Mouse (Mus musculus) kidney, postnatal 25 days (tissue): ENCODE data around the gene Tmem218.

Experiments used
- DNase-seq, 2 experiments: peaks; one replicate each; pipeline ENCODE4 v3.0.0; 2021; ENCODE audit warnings: mixed read lengths in 2 of 2

The Tmem218 gene

GRCm38 (mm10) chr9:37207929-37208411, at the start of gene Tmem218:
TSS of gene Tmem218 (plus strand) at chr9:37208223.
- peak; percentile 94 to 97 for DNase-seq

- DNase-seq = no peak
Measured at GRCm38 (mm10) chr9:37160686-37161085, 47.3 kb upstream of the Tmem218 start.

GRCm38 (mm10) chr9:37166899-37167298, 41.1 kb upstream of the Tmem218 start:
- DNase-seq = peak in 1 of 2 experiments; percentile 24

- no peak for DNase-seq
Measured at GRCm38 (mm10) chr9:37173376-37173775, 34.6 kb upstream of the Tmem218 start.

- DNase-seq = no peak
Measured at GRCm38 (mm10) chr9:37176002-37176401, 32.0 kb upstream of the Tmem218 start.

- peak; percentile 61 to 73 for DNase-seq
Measured at GRCm38 (mm10) chr9:37177107-37177506, 30.9 kb upstream of the Tmem218 start.

- no peak for DNase-seq
Measured at GRCm38 (mm10) chr9:37177551-37177950, 30.5 kb upstream of the Tmem218 start.

- DNase-seq = no peak
Measured at GRCm38 (mm10) chr9:37178911-37179310, 29.1 kb upstream of the Tmem218 start.

GRCm38 (mm10) chr9:37179596-37179995, 28.4 kb upstream of the Tmem218 start:
- no peak for DNase-seq

GRCm38 (mm10) chr9:37181596-37181995, 26.4 kb upstream of the Tmem218 start:
- DNase-seq = no peak

- DNase-seq = no peak
Measured at GRCm38 (mm10) chr9:37183176-37183575, 24.8 kb upstream of the Tmem218 start.

GRCm38 (mm10) chr9:37187407-37187806, 20.6 kb upstream of the Tmem218 start:
- DNase-seq = no peak

- DNase-seq = no peak
Measured at GRCm38 (mm10) chr9:37188024-37188423, 20.0 kb upstream of the Tmem218 start.

GRCm38 (mm10) chr9:37197067-37197466, 11.0 kb upstream of the Tmem218 start:
- DNase-seq = no peak

GRCm38 (mm10) chr9:37200414-37200813, 7.6 kb upstream of the Tmem218 start:
- no peak for DNase-seq

- peak; percentile 17 to 52 for DNase-seq
Measured at GRCm38 (mm10) chr9:37203884-37204283, 4.1 kb upstream of the Tmem218 start.

GRCm38 (mm10) chr9:37213060-37213738, 5.2 kb downstream of the Tmem218 start:
- no peak for DNase-seq

- no peak for DNase-seq
Measured at GRCm38 (mm10) chr9:37214327-37215060, 6.5 kb downstream of the Tmem218 start.

GRCm38 (mm10) chr9:37220755-37221154, 12.7 kb downstream of the Tmem218 start:
- no peak for DNase-seq

GRCm38 (mm10) chr9:37225581-37225980, 17.6 kb downstream of the Tmem218 start:
- DNase-seq = no peak

- DNase-seq = peak in 1 of 2 experiments; percentile 69
Measured at GRCm38 (mm10) chr9:37229880-37230325, 21.9 kb downstream of the Tmem218 start.

GRCm38 (mm10) chr9:37230486-37231195, 22.6 kb downstream of the Tmem218 start:
- DNase-seq = no peak
